Mouse (Mus musculus): ENCODE measurements around the gene Calr. TPM values are rescaled to one million over a fixed set of nuclear protein-coding genes. Genes with fewer than 3 reads are reported as not detected.

Calr gene
- total RNA-seq (2017): 1,036 to 1,300 TPM (median 1,079 TPM) in 3 replicates

DNA sequence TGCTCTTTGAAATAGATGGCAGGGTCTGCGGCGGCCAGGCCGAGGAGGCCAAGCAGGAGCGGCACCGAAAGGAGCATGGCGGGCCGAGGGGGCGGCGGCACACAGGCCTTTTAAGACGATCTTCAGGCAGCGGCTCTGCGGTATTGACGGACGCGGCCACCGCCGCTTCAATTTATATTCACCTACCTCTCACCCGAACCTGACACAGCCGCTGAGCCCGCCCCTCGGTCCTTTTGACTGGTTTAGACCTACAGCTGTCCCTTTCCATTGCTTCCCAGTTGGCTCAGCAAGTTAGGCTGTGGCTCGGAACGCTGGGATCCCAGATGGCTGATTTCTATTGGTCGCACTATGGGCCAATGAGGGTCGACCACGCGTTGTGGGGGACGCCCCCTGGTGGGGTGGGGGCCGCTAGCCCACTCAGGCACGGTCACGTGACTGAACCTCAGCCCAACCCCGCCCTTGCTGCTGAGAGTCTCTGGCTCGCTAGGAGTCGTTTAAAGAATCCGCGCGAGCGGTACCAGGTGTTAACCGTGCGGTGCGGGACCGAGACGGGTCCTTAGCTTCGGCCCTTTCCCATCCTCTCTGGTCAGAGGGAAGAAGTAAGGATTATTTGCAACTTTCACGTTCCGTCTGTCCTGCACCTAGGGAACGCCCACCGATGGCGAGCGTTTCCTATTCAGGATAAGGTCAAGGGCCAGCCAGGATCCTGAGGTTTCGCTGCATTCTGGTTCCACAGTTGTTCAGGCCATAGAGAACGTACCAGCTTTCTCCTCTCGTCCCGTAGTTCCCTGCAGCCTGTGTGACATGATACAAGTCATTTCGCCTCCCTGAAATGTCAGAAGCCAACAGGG is at the start of gene Calr:
Gene Calr, minus strand, starts transcription at position 213 of the 851 bp plus-strand sequence.
- peak; percentile 97 for ATAC-seq (replicated peaks; ENCODE audit: insufficient number of reproducible peaks, low FRiP score, low TSS enrichment, poor library complexity, severe bottlenecking)

DNA sequence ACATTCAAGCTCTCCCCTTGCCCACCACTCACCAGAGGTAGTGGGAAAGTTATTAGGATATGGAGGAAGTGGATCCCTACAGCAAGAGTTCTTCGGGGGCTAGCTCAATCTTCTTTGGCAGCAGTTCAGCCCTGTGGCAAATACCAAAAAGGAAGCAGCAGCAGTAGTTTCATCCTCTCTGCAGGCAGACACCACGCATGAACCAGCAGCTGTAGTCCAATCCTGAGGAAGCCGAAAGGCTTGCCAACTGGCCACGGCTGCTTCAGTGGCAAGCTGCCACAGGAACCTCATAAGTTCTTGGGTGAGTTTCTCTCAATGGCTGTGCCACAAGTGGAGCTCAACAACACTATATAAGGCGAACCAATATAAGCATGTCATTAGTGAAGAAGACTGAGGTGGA is 49.2 kb upstream of the Calr start:
- no peak for ATAC-seq (replicated peaks; ENCODE audit: insufficient number of reproducible peaks, low FRiP score, low TSS enrichment, poor library complexity, severe bottlenecking)

DNA sequence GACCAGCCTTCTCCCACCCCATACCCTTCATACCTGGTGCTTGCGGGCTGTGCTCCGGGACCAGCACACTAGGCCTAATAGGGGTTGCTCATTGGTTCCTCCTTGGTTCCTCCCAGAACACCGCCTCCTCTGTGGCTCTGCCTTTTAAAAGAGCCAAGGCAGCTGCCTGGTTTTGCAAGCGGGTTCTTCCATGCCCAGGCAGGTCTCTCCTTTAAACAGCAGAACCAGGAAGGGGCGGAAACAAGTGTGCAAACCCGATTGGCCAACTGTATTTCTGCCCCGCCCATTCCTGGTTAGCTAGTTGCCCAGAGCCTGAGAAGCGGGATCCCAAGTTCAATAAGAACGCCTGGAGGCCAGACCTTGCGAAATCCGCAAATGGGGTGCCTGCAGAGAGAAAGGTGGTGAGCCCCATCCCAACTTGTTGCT is 47.0 kb upstream of the Calr start, which contains the start of gene Gcdh:
Gene Gcdh, minus strand, starts transcription at position 213 of the 426 bp plus-strand sequence.
- ATAC-seq (replicated peaks; ENCODE audit: insufficient number of reproducible peaks, low FRiP score, low TSS enrichment, poor library complexity, severe bottlenecking): peak; percentile 97

DNA sequence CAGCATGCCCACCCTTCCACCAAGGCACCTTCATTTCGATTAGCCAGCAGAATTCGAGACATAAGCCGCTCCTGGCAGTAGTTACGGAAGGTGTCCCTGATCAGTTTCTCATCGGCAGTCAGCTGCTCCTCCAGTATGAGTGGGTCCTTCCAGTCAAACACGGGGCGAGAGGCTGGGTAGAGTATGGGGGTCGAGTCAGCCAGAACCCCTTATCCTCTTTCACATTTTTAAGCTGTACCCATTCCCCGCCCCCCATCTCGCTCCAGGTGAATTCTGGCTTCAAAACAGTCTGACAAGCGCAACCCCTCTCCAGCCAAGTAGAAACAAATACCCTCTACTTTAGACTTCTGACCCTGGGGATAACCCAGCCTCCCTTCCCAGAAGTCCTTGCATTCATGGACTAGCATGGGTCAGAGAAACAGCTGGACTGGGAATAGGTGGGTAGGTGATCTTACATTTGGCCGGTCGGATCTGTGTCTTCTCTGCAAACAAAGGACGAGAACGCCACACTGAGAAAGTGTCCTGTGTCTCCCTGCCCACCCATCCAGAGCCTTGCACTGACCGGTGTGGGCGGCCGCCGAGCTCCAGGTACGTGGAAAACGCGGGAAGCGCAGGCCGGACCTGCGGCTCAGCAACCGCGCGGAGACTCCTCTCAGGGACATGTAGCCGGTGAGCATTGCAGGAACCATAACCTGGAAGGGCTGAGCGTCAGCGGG is 46.4 kb upstream of the Calr start:
- no peak for ATAC-seq (replicated peaks; ENCODE audit: insufficient number of reproducible peaks, low FRiP score, low TSS enrichment, poor library complexity, severe bottlenecking)

DNA sequence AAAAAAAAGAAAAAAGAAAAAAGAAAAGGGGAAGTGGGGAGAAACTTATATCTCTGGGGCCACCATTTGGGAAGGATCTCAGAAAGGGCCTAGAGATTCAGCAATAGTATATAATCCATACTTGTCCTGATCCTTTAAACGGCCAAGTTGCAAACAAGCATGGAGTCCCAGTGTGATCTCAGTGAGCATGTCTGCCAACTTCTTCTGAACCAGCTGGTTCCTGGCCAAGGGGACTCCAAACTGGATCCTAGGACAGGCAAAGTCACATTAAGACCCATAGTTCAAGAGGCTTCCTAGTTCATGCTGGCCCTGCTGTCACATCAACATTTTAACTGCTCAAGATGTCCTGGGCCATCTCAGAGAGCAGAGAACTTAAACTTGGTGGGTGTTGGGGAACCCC is 42.4 kb upstream of the Calr start:
- no peak for ATAC-seq (replicated peaks; ENCODE audit: insufficient number of reproducible peaks, low FRiP score, low TSS enrichment, poor library complexity, severe bottlenecking)

DNA sequence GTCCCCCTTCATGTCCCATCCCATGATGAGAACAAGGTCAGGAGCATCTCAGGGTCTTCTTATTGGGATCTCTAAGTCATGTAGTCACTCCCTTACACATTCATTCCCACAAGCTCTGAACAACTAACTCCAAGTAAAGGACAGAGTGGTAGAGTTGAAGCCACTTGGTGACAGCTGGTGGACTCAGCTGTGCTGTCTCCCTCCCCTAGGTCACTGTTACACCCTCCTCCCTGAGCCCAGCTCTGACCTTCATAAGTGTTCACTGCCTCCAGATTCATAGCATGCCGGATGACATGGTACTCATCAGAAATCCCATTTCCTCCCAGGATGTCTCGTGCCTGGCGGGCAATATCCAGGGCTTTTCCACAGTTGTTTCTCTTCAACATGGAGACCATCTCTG is 41.5 kb upstream of the Calr start:
- ATAC-seq (replicated peaks; ENCODE audit: insufficient number of reproducible peaks, low FRiP score, low TSS enrichment, poor library complexity, severe bottlenecking): no peak

DNA sequence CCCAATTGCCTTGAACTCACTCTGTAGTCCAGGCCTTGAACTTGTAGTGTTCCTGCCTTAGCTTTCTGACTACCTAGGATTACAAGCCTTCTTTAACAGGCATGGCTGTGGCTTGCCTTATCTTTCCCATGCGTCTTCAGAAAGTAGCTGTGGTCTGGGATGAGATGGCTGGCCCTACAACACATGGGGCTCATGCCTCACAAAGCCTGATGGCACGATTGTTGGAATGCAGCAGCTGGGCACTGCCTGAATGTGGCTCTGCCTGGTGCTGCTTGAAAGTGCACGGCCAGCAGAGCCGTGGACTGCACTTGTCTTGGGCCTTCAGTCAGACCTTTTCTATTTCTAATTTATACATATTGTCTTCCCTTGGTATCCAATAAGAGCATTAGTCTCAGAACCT is 38.0 kb upstream of the Calr start:
- ATAC-seq (replicated peaks; ENCODE audit: insufficient number of reproducible peaks, low FRiP score, low TSS enrichment, poor library complexity, severe bottlenecking): no peak

DNA sequence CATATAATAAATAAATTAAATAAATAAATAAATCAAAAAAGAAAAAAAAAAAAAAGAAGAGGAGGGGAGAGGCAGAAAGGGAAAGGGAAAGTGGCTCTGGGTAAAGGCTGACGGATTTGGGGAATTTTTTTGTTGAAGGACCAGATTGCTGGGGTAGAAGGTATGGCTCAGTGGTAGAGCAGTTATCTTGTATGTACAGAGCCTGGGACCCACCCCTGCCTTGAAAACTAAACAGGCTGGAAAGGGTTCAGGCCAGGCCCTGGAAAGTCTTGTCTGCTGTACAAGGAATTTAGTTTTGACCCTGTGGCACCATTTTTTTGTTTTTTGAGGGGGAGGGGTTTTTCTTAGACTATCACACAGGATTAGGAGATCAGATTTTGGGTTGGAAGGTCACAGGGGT is 32.2 kb upstream of the Calr start:
- ATAC-seq (replicated peaks; ENCODE audit: insufficient number of reproducible peaks, low FRiP score, low TSS enrichment, poor library complexity, severe bottlenecking): no peak

DNA sequence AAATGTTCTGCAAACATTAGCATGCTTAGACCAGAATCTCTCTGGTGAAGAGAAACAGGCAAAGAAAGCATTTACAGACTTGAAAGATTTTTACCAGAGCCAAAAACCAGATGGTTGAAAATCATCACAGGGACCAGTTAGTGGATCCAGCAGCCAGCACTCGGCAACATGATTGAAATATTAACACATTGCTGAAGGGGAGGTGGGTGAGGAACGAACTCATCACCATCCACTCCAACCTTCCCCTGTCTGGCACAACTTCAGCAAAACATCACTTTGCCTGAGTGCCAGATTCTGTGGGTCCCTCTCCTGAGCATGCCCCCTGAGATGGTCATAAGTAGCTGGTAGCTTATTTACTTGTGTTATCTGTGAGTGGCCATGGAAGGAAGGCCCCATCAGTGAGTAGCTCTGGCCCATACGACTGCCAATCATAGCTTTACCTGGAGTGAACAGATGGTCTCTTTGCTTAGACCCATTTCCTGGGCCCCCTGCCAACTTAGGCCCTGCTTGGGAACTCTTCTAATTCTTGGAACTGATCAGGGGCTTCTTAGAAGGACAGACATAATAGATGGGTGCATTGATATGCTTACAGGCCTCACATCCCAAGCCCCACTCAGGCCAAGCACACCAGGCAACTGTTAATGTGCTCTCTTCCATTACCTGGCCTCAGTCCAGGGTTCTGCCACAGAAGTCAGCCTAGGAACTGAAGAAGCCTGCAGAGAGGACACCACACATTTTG is 30.7 kb upstream of the Calr start:
- no peak for ATAC-seq (replicated peaks; ENCODE audit: insufficient number of reproducible peaks, low FRiP score, low TSS enrichment, poor library complexity, severe bottlenecking)

DNA sequence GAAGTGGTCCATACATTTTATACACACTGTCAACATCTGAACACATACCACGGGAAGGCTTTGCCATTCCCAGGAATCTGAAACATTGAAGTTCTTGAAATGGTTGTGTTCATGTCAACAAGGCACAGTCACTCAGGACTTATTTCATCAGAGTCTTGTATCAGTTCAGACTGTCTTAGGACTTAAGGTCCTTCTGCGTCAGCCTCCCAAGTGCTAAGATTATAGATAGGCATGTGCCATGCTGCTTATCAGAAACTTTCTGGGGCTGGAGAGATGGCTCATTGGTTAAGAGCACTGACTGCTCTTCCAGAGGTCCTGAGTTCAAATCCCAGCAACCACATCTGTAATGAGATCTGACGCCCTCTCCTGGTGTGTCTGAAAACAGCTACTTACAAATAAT is 27.6 kb upstream of the Calr start:
- ATAC-seq (replicated peaks; ENCODE audit: insufficient number of reproducible peaks, low FRiP score, low TSS enrichment, poor library complexity, severe bottlenecking): no peak

DNA sequence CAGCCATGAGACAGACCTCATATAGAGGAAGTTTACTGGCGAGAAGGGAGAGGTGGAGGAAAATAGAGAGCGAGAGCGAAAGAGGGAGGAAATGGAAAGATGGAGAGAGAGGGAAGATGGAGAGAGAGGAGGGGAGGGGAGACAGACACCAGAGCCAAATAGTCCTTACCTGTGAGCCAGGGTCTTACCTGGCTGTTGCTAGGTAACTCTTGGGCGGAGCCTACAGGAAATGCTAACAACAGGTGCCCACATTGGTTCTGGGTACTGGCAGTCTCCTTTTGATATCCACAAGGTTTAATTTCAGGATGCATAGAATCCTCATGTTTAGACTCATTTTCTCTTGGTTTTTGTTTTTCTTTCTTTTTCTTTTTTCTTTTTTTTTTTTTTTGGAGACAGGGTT is 26.3 kb upstream of the Calr start:
- no peak for ATAC-seq (replicated peaks; ENCODE audit: insufficient number of reproducible peaks, low FRiP score, low TSS enrichment, poor library complexity, severe bottlenecking)

DNA sequence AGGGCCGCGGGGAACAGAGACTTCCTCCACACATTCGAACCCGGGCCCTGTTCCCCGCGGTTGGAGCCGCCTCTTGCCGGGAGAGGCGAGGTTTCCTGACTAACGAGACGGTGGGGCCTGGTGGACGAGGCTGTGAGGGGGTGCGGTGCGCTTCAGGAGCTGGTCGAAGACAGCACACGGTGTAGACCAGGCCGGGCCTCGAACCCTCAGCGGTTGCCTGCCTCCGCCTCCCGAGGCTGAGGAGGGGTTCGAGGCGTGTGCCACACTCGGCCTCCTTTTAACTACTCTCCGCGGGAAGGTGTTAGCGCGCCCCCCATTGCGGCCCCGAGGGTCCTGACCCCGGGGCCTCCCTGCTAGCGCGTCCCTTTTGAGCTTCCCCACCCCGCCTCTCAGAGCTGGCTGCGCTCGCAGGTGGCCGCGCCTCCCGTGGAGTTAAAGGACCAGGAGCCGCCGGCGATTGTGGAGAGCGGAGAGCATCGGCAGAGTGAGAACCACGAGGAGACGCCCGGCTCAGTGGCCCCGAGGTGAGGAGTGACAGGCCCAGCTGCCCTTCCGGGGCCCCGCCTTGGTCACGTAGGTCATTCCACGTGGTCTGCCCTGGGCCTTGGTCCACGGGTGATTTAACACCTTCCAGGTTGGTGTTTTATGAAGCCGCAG is 25.7 kb upstream of the Calr start:
- ATAC-seq (replicated peaks; ENCODE audit: insufficient number of reproducible peaks, low FRiP score, low TSS enrichment, poor library complexity, severe bottlenecking): peak; percentile 30; the same call in 1 of the 2 replicates

DNA sequence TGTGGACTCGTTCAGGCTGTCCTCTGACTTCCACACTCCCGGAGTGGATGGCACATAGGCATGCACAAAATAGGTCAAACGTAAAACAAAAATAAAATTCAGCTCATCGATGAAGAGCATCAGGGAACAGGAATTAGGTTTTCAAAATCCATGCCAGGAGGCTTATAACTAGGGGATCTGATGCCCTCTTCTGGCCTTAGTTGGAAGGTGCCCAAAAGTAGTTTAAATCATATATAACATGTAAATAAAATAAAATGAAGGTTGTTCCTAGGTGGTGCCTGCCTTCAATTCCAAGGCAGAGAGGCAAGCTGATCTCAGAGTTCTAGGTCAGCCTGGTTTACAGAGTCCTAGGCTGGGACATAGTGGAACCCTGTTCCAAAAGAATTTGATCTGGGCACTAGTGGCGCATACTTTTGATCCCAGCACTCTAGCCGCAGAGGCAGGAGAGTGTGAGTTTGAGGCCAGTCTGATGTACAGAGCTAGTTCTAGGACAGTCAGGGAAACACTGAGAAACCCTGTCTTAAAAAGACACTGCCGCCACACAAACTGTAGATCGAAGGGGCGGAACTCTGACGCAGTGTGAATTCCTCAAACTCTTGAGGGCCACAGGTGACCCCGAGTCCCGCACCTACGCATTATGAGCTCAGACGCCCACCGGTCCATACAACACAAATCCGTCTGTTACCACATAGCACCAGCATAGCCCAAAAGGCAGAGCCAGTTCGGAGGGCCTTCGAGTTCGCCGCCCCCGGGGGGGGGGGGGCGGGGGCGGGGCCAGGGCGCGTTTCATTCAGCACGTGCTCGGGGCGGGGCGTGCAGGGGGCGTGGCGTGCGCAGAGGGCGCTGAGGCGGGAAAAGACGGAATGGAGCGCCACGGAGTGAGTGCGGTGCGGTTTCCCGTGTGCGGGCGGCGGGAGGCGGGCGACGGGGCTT is 24.9 kb upstream of the Calr start, which contains the start of gene Syce2:
Gene Syce2, plus strand, starts transcription at position 736 of the 933 bp plus-strand sequence.
- ATAC-seq (replicated peaks; ENCODE audit: insufficient number of reproducible peaks, low FRiP score, low TSS enrichment, poor library complexity, severe bottlenecking): peak; percentile 62

DNA sequence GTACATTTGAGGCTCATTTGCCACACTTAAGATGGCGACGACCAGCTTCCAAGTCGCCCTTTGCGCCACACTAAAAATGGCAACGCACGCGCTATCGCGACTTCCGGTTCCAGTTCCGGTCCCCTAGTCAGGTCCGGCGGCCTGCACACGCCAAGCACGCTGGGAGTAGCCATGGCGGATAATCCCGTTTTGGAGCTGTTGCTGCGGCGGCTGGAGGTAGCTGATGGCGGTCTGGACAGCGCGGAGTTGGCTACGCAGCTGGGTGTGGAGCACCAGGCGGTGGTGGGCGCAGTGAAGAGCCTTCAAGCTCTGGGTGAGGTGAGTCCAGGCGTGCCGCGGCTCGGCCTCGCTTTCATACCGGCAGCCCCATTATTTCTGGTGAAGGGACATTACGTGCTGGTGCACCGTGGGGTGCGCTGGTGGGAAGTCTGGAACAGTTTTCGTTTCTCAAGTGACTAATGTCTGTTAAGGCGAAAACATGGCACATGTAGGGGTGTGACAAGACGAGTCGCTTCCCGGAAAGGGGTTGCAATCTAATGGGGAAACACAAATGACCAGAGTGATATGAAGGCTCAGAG is 10.2 kb upstream of the Calr start, which contains the start of gene Farsa:
Gene Farsa, plus strand, starts transcription at position 126 of the 578 bp plus-strand sequence.
- peak; percentile 98 for ATAC-seq (replicated peaks; ENCODE audit: insufficient number of reproducible peaks, low FRiP score, low TSS enrichment, poor library complexity, severe bottlenecking)

DNA sequence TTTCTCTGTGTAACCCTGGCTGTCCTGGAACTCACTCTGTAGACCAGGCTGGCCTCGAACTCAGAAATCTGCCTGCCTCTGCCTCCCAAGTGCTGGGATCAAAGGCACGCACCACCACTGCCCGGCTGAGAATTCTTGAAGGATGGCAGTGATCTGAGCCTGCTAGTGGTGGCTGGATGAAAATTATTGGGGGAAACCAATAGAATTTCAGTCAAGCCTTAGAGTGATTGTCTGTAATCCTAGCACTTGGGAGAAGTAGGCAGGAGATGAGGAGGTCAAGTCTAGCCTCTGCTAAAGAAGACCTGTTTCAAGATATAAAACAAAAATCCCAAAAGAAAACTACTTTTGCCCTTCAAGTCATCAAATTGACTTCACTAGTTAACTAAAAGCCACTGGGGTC is 9.7 kb upstream of the Calr start:
- no peak for ATAC-seq (replicated peaks; ENCODE audit: insufficient number of reproducible peaks, low FRiP score, low TSS enrichment, poor library complexity, severe bottlenecking)

DNA sequence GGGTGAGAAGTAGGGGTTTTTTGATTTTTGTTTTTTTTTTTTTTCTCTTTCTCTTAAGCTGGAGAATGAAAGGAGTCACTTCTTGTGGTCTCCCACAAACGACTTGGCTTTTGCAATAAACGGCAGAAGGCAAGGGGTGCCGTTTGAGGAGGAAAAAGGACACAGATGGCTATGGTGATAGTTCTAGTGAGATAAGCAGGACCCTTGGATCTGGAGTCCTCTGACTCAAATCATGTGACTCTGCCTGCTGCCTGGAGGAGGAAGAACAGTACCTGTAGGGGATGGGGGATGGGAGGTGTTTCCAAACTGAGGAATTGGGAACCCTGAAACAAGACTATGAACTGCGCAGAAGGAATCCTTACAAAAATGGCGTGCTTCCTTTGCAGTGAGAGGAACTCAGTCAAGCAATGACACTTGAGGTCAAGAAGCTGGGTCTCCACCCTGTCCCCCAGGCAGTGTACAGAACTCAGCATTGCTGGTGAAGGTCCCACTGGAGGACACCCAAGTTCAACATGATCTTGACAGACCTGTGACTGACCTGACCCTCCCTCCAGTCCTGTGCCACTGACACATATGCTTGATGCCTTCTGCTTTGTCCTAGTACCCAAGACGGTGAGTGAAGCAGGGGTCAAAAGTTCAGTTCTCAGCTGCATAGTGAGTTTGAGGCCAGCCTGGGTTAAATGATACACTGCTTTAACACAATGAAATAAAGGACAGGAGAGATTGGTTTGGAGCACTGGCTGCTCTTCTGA is 1.1 kb upstream of the Calr start:
- ATAC-seq (replicated peaks; ENCODE audit: insufficient number of reproducible peaks, low FRiP score, low TSS enrichment, poor library complexity, severe bottlenecking): no peak

All from monocyte, adult 5-6 weeks (primary cell).